Mouse (Mus musculus): Measurements from ENCODE around the gene Nrbf2.

Gene Nrbf2

GRCm38 (mm10) chr10:67285176-67285814, at the start of gene Nrbf2:
Nrbf2 (minus strand) TSS chr10:67285305.
- DNase-seq (ENCODE audit: low spot score) = peak; percentile 38

GRCm38 (mm10) chr10:67330580-67330979, 45.5 kb upstream of the Nrbf2 start:
- no peak for DNase-seq (ENCODE audit: low spot score)

GRCm38 (mm10) chr10:67329661-67330060, 44.6 kb upstream of the Nrbf2 start:
- DNase-seq (ENCODE audit: low spot score) = no peak

- DNase-seq (ENCODE audit: low spot score) = no peak
Measured at GRCm38 (mm10) chr10:67328208-67328607, 43.1 kb upstream of the Nrbf2 start.

- no peak for DNase-seq (ENCODE audit: low spot score)
Measured at GRCm38 (mm10) chr10:67324036-67324435, 38.9 kb upstream of the Nrbf2 start.

GRCm38 (mm10) chr10:67321396-67321795, 36.3 kb upstream of the Nrbf2 start:
- DNase-seq (ENCODE audit: low spot score) = no peak

- DNase-seq (ENCODE audit: low spot score) = no peak
Measured at GRCm38 (mm10) chr10:67320207-67320859, 35.2 kb upstream of the Nrbf2 start.

- no peak for DNase-seq (ENCODE audit: low spot score)
Measured at GRCm38 (mm10) chr10:67319016-67319725, 34.1 kb upstream of the Nrbf2 start.

- no peak for DNase-seq (ENCODE audit: low spot score)
Measured at GRCm38 (mm10) chr10:67317931-67318460, 32.9 kb upstream of the Nrbf2 start.

GRCm38 (mm10) chr10:67314811-67315435, 29.8 kb upstream of the Nrbf2 start:
- DNase-seq (ENCODE audit: low spot score) = no peak

GRCm38 (mm10) chr10:67312456-67312855, 27.4 kb upstream of the Nrbf2 start:
- no peak for DNase-seq (ENCODE audit: low spot score)

GRCm38 (mm10) chr10:67311277-67311959, 26.3 kb upstream of the Nrbf2 start:
- DNase-seq (ENCODE audit: low spot score) = no peak

GRCm38 (mm10) chr10:67309483-67310138, 24.5 kb upstream of the Nrbf2 start:
- DNase-seq (ENCODE audit: low spot score) = no peak

- DNase-seq (ENCODE audit: low spot score) = no peak
Measured at GRCm38 (mm10) chr10:67302340-67302739, 17.2 kb upstream of the Nrbf2 start.

GRCm38 (mm10) chr10:67301046-67301445, 15.9 kb upstream of the Nrbf2 start:
- DNase-seq (ENCODE audit: low spot score) = no peak

GRCm38 (mm10) chr10:67299285-67299684, 14.2 kb upstream of the Nrbf2 start:
- DNase-seq (ENCODE audit: low spot score) = no peak

- no peak for DNase-seq (ENCODE audit: low spot score)
Measured at GRCm38 (mm10) chr10:67298856-67299255, 13.8 kb upstream of the Nrbf2 start.

- no peak for DNase-seq (ENCODE audit: low spot score)
Measured at GRCm38 (mm10) chr10:67297175-67297855, 12.2 kb upstream of the Nrbf2 start.

GRCm38 (mm10) chr10:67296482-67297152, 11.5 kb upstream of the Nrbf2 start:
- no peak for DNase-seq (ENCODE audit: low spot score)

- DNase-seq (ENCODE audit: low spot score) = no peak
Measured at GRCm38 (mm10) chr10:67295938-67296466, 10.9 kb upstream of the Nrbf2 start.
